ENCODE assay signal across 9 mouse cellular contexts in genomic region chr3:88449395-88450023, GRCm38 (mm10). TPM values are rescaled to one million over a fixed set of nuclear protein-coding genes. Genes with fewer than 3 reads are reported as not detected.
A peak's percentile ranks its signal among the peaks of the same experiment; 100 is the strongest.
DNase-seq lines count a peak whose midpoint lies in the region; ATAC-seq and TF ChIP-seq lines count a peak whose summit lies in the region.
"Had no signal": no experiment of that assay in that cellular context is flagged by ENCODE, and none has a peak within 500 bp of the region (broad histone marks: within the 10 kb centered on the region; RNA-seq: fewer than 3 reads in every experiment).

No protein-coding gene starts in this region.

- peak; percentile 78 for ATAC-seq in lung, embryonic 14.5 days (ENCODE audit: insufficient read depth)
- ATAC-seq in heart, embryonic 13.5 days (ENCODE audit: extremely low read depth, insufficient number of reproducible peaks, low FRiP score, low TSS enrichment), result no peak
- ATAC-seq in liver, embryonic 11.5 days (replicated peaks; ENCODE audit: low FRiP score), result no peak

- H3K36me3 ChIP-seq in lung, embryonic 14.5 days (ENCODE audit: insufficient read depth), result no peaks in the 10 kb centered on the region
- H3K36me3 ChIP-seq in heart, embryonic 13.5 days, result no peaks in the 10 kb centered on the region
- H3K36me3 ChIP-seq in liver, embryonic 11.5 days (ENCODE audit: control insufficient read depth, insufficient read depth, low read length), result no peaks in the 10 kb centered on the region

- H3K27ac ChIP-seq in lung, embryonic 14.5 days (ENCODE audit: low read depth), result peak overlapping the region; percentile 18; the same call in 1 of the 2 replicates
- no peak overlapping the region for H3K27ac ChIP-seq in heart, embryonic 13.5 days (replicated peaks)
- no peak overlapping the region for H3K27ac ChIP-seq in liver, embryonic 11.5 days (ENCODE audit: low read depth, low read length)
- H3K27ac ChIP-seq: liver, embryonic 15.5 days had no signal

- H3K9ac ChIP-seq in lung, embryonic 14.5 days, result peak overlapping the region; percentile 52
- H3K9ac ChIP-seq in heart, embryonic 13.5 days, result peak overlapping the region; percentile 63; the same call in 1 of the 2 replicates
- H3K9ac ChIP-seq in liver, embryonic 11.5 days (ENCODE audit: low read depth, low read length), result peak overlapping the region; percentile 5; the same call in 1 of the 2 replicates
- H3K9ac ChIP-seq: liver, embryonic 15.5 days had no signal

- peaks cover 7% of the 10 kb centered on the region; the same call in 1 of the 2 replicates for H3K4me1 ChIP-seq in lung, embryonic 14.5 days (ENCODE audit: insufficient read depth)
- H3K4me1 ChIP-seq in heart, embryonic 13.5 days, result peaks cover 25% of the 10 kb centered on the region
- peaks cover 17% of the 10 kb centered on the region for H3K4me1 ChIP-seq in liver, embryonic 11.5 days (replicated peaks; ENCODE audit: control insufficient read depth, insufficient read depth, low read length)

- WGBS in lung, embryonic 14.5 days, result 7% methylated on average over 21 of the region's 21 CpGs
- 9% methylated on average over 21 of the region's 21 CpGs for WGBS in heart, embryonic 13.5 days
- WGBS in liver, embryonic 11.5 days, result 12% methylated on average over 21 of the region's 21 CpGs

- no peaks in the 10 kb centered on the region for H3K27me3 ChIP-seq in lung, embryonic 14.5 days (ENCODE audit: insufficient read depth, low read length)
- peaks cover 69% of the 10 kb centered on the region for H3K27me3 ChIP-seq in heart, embryonic 13.5 days (replicated peaks)
- peaks cover 18% of the 10 kb centered on the region for H3K27me3 ChIP-seq in liver, embryonic 11.5 days (replicated peaks; ENCODE audit: control insufficient read depth, insufficient read depth, low read length)

- no peak for TF ChIP-seq CTCF in lung, embryonic 14.5 days (IDR thresholded peaks at IDR 0.05; ENCODE audit: low read depth)

- peak overlapping the region; percentile 32 for H3K4me3 ChIP-seq in lung, embryonic 14.5 days (ENCODE audit: low read depth, low read length)
- peak overlapping the region; percentile 34 for H3K4me3 ChIP-seq in heart, embryonic 13.5 days
- 0 out of 2 replicates have a peak overlapping the region, but pooled peaks have one; percentile 22 for H3K4me3 ChIP-seq in liver, embryonic 11.5 days (ENCODE audit: low read depth, low read length)
- H3K4me3 ChIP-seq: liver, embryonic 15.5 days had no signal

- no peaks in the 10 kb centered on the region for H3K9me3 ChIP-seq in lung, embryonic 14.5 days (ENCODE audit: low read depth, low read length)
- H3K9me3 ChIP-seq in heart, embryonic 13.5 days, result no peaks in the 10 kb centered on the region
- no peaks in the 10 kb centered on the region for H3K9me3 ChIP-seq in liver, embryonic 11.5 days (ENCODE audit: control insufficient read depth, low read length)
- H3K9me3 ChIP-seq: liver, embryonic 15.5 days had no signal

- peak overlapping the region; percentile 62 for H3K4me2 ChIP-seq in lung, embryonic 14.5 days
- H3K4me2 ChIP-seq in heart, embryonic 13.5 days, result peak overlapping the region; percentile 64
- peak overlapping the region; percentile 46 for H3K4me2 ChIP-seq in liver, embryonic 11.5 days
- H3K4me2 ChIP-seq: liver, embryonic 15.5 days had no signal

- DNase-seq in lung, embryonic 14.5 days, result peak; percentile 73
- no peak for DNase-seq in lung, postnatal 14 days
- DNase-seq in cerebellum, postnatal 25 days, result peak; percentile 71 to 75
- no peak for DNase-seq in liver, embryonic 11.5 days (ENCODE audit: low spot score)
- peak; percentile 74 for DNase-seq in yolk sac, embryonic 10.5 days (ENCODE audit: low spot score)
- DNase-seq in left cerebral cortex, adult 9 months (ENCODE audit: low spot score in 2 of 2), result no peak
- no peak for DNase-seq in urinary bladder, adult 18-20 months (ENCODE audit: low spot score in 2 of 2)

RNA-seq across cellular contexts. Expression of gene Sema4a, which starts 11.5 kb away (rescaled TPM):
- 2.8 TPM in 2 replicates for polyA plus RNA-seq in lung, embryonic 14.5 days (2014; fragmentation: Nextera tagmentation; extraction: Ambion mirVana)
- polyA plus RNA-seq in heart, embryonic 13.5 days (2015; fragmentation: Nextera tagmentation; extraction: Ambion mirVana), result 1.3 and 1.7 TPM in 2 replicates
- 14.3 and 19.0 TPM in 2 replicates for polyA plus RNA-seq in liver, embryonic 11.5 days (2014; fragmentation: Nextera tagmentation; extraction: Ambion mirVana)

RNA-seq across cellular contexts. Expression of gene Slc25a44, which starts 24.6 kb away (rescaled TPM):
- polyA plus RNA-seq in lung, embryonic 14.5 days (2014; fragmentation: Nextera tagmentation; extraction: Ambion mirVana), result 16.6 and 18.3 TPM in 2 replicates
- polyA plus RNA-seq in heart, embryonic 13.5 days (2015; fragmentation: Nextera tagmentation; extraction: Ambion mirVana), result 12.0 and 12.5 TPM in 2 replicates
- 20.6 and 20.7 TPM in 2 replicates for polyA plus RNA-seq in liver, embryonic 11.5 days (2014; fragmentation: Nextera tagmentation; extraction: Ambion mirVana)

RNA-seq across cellular contexts. Expression of gene Pmf1, which starts 39.4 kb away (rescaled TPM):
- 162 and 173 TPM in 2 replicates for polyA plus RNA-seq in lung, embryonic 14.5 days (2014; fragmentation: Nextera tagmentation; extraction: Ambion mirVana)
- polyA plus RNA-seq in heart, embryonic 13.5 days (2015; fragmentation: Nextera tagmentation; extraction: Ambion mirVana), result 110 and 112 TPM in 2 replicates
- polyA plus RNA-seq in liver, embryonic 11.5 days (2014; fragmentation: Nextera tagmentation; extraction: Ambion mirVana), result 153 and 165 TPM in 2 replicates

Comparison
In these comparisons a context has a peak if more than half of its experiments do, and no peak if none do; other contexts are left out.
1. DNase-seq: peak in lung, embryonic 14.5 days (single experiment), cerebellum, postnatal 25 days (2 of 2) and yolk sac, embryonic 10.5 days (single experiment); none in lung, postnatal 14 days (single experiment), liver, embryonic 11.5 days (single experiment), left cerebral cortex, adult 9 months (0 of 2) and urinary bladder, adult 18-20 months (0 of 2).
2. H3K9ac ChIP-seq: peak in every context shown above with its lines; median percentile 63 in heart, embryonic 13.5 days; 52 in lung, embryonic 14.5 days; 5 in liver, embryonic 11.5 days.
3. Peak in every context shown above with its lines, with median percentiles within 50 percentile points of each other: H3K4me2 ChIP-seq and H3K4me3 ChIP-seq.